Mouse (Mus musculus) midbrain, embryonic 15.5 days (tissue): Measurements from ENCODE around the gene Rnf151. TPM values are rescaled to one million over a fixed set of nuclear protein-coding genes. Genes with fewer than 3 reads are reported as not detected.

Experiments used
- ATAC-seq: fragments of 200-750 bp; cut with Nextera tagmentation; replicated peaks from 2 replicates; pipeline ENCODE4 v1.8.0; 2017; ENCODE audit warnings: moderate TSS enrichment
- H3K27ac ChIP-seq: fragments of 300-500 bp; sonication (generic); 2 replicates; pipeline ENCODE4 v1.5.1; 2015; ENCODE audit warnings: mild to moderate bottlenecking, inconsistent platforms
- H3K27me3 ChIP-seq: fragments of 300-500 bp; sonication (generic); replicated peaks from 2 replicates; pipeline ENCODE4 v1.6.1; 2015; ENCODE audit warnings: inconsistent platforms
- H3K36me3 ChIP-seq: fragments of 300-500 bp; sonication (generic); replicated peaks from 2 replicates; pipeline ENCODE4 v1.6.1; 2015; ENCODE audit warnings: inconsistent platforms
- H3K4me1 ChIP-seq: fragments of 300-500 bp; sonication (generic); 2 replicates; pipeline ENCODE4 v1.6.1; 2015; ENCODE audit warnings: inconsistent platforms
- H3K4me2 ChIP-seq: fragments of 300-500 bp; sonication (generic); 2 replicates; pipeline ENCODE4 v1.6.1; 2015; ENCODE audit warnings: inconsistent platforms, mild to moderate bottlenecking, moderate library complexity
- H3K4me3 ChIP-seq: fragments of 300-500 bp; sonication (generic); 2 replicates; pipeline ENCODE4 v1.5.1; 2015; ENCODE audit warnings: mild to moderate bottlenecking, inconsistent platforms
- H3K9ac ChIP-seq: fragments of 300-500 bp; sonication (generic); 2 replicates; pipeline ENCODE4 v1.6.1; 2015; ENCODE audit warnings: mild to moderate bottlenecking, inconsistent platforms
- H3K9me3 ChIP-seq: fragments of 300-500 bp; sonication (generic); 2 replicates; pipeline ENCODE4 v1.6.1; 2016; ENCODE audit warnings: inconsistent platforms
- WGBS: fragments of 180-500 bp; shearing (Covaris S2); methylation state at CpG from one replicate; pipeline ENCODE4 v1.1.7; 2015; ENCODE audit warnings: mixed read lengths; 5-methylcytosine and 5-hydroxymethylcytosine counted together
- polyA plus RNA-seq: library from polyadenylated mRNA; unstranded; fragments of >200 nt; fragmentation: Nextera tagmentation; extraction: Ambion mirVana; gene quantifications from 2 replicates; pipeline ENCODE4 v1.2.1, GENCODE M21; 2015

Rnf151 gene
- not detected in 2 replicates for polyA plus RNA-seq

DNA sequence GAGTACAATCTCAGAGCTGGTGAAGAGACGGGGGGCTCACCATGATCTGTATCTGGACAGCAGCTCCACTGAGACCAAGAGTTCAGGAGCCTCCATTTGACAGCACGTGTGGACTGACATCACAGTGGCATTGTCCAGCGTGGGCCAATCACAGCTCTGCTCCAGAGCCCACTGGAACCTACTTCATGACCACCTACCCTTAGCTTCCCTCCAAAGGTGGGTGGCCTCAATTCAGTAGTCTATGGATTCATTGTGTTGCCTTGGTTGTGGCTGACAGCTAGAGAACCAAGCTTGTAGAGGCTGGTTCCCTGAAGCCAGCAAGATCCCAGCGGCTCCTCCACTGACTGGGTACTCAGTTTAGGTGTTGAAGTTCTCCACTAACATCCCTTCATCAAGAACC is at the start of gene Rnf151, which contains the start of gene Rps2:
Rnf151 (minus strand) TSS at position 121 of the 400 bp plus-strand sequence.
Rps2 (plus strand) TSS at position 174 of the 400 bp plus-strand sequence.
- Histone ChIP-seq H3K36me3 (peaks cover 10% of the 10 kb centered on the region), H3K9ac (no peak within 1 kb of the TSS), H3K4me1 (peaks cover 28% of the 10 kb centered on the region), H3K4me3 (peak within 1 kb of the TSS; percentile 77), H3K27ac (no peak within 1 kb of the TSS), H3K9me3 (no peaks in the 10 kb centered on the region), H3K27me3 (no peaks in the 10 kb centered on the region), H3K4me2 (peak within 1 kb of the TSS; percentile 72)
- no peak for ATAC-seq
- 77% methylated on average over 4 of the region's 4 CpGs for WGBS

DNA sequence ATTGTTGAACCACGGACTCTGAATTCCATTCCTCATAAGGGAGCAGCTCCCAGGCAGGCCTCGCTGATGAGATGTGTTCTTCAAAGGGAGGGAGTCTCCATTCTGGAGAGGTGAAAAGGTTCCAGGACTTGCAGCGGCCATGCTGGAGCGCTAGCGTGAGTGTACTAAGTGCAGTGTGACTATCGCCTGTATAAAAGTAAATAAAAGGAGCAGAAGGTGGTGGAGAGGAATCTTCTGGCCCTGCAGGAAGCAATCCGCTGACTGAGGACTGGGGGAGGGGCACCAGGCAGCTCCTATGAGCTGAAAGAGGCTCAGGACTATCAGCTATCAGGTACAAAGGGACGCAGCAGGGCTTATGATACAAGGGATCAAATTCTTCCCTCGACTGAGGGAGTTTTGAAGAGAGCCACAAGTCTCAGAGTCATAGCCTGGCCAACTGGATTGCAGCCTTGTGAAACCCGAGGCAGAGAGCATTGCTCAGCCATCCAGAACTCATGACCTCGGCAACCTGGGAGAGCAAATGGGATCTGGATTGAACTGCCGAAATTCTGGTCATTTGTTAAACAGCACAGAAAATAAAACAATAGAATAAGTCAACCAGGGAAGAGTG is 48.5 kb upstream of the Rnf151 start:
- no peaks in the 10 kb centered on the region; the same call in 1 of the 2 replicates for H3K4me1 ChIP-seq
- no peak overlapping the region for H3K4me3 ChIP-seq
- H3K27ac ChIP-seq = no peak overlapping the region
- 18% methylated on average over 12 of the region's 12 CpGs for WGBS
- no peak for ATAC-seq
- H3K9ac ChIP-seq = no peak overlapping the region
- no peaks in the 10 kb centered on the region for H3K9me3 ChIP-seq
- no peaks in the 10 kb centered on the region for H3K27me3 ChIP-seq
- H3K36me3 ChIP-seq = no peaks in the 10 kb centered on the region
- H3K4me2 ChIP-seq = no peak overlapping the region

DNA sequence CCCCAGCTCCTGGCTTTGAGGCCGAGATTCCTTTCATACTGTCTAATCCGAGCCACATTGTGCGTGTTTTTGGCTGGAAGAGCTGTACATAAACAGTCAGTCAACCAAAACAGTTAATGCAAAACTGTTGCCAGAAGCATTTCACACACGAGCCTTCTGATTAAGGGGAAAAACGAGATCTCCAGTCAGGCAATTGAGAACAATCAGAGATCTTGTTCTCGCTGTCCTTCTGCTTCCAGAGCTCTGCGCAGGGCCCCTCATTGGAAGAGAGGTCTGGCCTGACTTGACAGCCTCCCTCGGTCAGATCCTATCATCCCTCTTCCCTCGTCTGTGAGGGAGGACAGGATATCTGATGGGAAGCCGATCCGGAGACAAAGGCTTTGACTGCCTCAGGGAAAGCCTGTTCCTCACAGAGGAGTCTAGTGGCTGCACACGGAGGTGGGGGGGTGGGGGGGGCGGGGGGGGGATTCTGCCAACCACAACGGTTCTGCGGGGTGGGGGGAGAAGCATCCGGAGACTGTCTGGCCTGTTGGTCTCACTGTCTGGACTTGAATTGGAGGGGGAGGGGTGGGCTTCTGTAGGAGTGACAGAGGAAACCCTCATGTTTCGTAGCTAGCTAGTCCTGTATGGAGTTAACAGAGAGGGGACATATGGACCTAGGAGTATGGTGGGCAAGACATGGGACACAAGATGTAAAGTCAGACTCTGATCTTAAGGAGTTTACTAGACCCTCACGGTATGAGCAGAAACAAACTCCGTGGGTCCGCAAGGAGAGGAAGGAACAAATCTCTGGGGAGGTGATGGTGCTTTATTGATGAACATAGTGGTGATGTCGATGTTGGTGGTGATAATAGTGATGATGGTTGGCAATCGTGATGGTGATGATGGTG is 47.4 kb upstream of the Rnf151 start:
- WGBS = 45% methylated on average over 22 of the region's 22 CpGs
- Histone ChIP-seq H3K36me3 (no peaks in the 10 kb centered on the region), H3K27ac (no peak overlapping the region), H3K27me3 (no peaks in the 10 kb centered on the region), H3K9ac (no peak overlapping the region), H3K4me2 (no peak overlapping the region), H3K9me3 (no peaks in the 10 kb centered on the region), H3K4me3 (no peak overlapping the region), H3K4me1 (no peaks in the 10 kb centered on the region; the same call in 1 of the 2 replicates)
- ATAC-seq = no peak

DNA sequence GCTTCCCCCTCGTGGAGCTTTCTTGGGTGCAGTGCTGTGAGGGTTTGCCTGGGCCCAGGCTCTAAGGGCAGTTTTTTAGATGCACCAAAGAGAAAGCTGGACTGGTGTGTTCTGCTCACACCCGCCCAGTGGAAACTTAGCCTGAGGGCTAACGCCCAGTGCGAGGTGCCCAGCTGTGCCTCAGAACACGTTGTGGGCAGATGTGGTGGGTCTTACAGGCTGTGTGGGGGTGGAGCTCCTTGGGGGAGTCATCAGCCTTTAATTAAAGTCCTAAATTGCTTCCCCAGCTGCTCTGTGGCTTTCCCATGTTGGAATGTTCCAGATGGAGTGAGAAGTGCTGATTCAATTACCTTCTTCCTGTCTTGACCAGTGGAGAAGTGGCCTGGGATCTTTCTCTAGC is 43.3 kb upstream of the Rnf151 start:
- H3K27me3 ChIP-seq = peaks cover 3% of the 10 kb centered on the region; the same call in 1 of the 2 replicates
- H3K27ac ChIP-seq = no peak overlapping the region
- H3K4me2 ChIP-seq = no peak overlapping the region
- no peak overlapping the region for H3K9ac ChIP-seq
- H3K36me3 ChIP-seq = no peaks in the 10 kb centered on the region
- H3K4me1 ChIP-seq = no peaks in the 10 kb centered on the region; the same call in 1 of the 2 replicates
- no peak overlapping the region for H3K4me3 ChIP-seq
- WGBS = 54% methylated on average over 5 of the region's 5 CpGs
- ATAC-seq = no peak
- H3K9me3 ChIP-seq = no peaks in the 10 kb centered on the region

DNA sequence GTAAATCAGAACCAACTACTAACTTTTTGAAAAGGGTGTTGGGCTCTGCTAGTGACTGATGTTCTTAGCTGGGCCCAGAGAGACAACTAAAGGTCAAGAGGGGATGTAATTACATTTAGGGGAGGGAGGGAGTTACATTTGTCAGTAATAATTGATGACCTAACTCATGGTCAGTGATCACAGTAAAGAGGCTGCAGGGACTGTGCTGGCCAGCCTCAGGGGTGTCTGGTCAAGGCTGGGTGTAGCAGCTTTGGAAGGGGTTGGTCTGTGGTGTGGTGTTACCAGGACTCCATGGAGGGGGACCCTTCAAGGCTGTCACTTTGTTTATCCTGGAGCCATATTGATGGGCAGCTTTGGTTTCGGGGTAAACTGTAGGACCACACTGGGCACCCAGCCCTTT is 39.5 kb upstream of the Rnf151 start:
- 94% methylated on average over 1 of the region's 1 CpGs for WGBS

DNA sequence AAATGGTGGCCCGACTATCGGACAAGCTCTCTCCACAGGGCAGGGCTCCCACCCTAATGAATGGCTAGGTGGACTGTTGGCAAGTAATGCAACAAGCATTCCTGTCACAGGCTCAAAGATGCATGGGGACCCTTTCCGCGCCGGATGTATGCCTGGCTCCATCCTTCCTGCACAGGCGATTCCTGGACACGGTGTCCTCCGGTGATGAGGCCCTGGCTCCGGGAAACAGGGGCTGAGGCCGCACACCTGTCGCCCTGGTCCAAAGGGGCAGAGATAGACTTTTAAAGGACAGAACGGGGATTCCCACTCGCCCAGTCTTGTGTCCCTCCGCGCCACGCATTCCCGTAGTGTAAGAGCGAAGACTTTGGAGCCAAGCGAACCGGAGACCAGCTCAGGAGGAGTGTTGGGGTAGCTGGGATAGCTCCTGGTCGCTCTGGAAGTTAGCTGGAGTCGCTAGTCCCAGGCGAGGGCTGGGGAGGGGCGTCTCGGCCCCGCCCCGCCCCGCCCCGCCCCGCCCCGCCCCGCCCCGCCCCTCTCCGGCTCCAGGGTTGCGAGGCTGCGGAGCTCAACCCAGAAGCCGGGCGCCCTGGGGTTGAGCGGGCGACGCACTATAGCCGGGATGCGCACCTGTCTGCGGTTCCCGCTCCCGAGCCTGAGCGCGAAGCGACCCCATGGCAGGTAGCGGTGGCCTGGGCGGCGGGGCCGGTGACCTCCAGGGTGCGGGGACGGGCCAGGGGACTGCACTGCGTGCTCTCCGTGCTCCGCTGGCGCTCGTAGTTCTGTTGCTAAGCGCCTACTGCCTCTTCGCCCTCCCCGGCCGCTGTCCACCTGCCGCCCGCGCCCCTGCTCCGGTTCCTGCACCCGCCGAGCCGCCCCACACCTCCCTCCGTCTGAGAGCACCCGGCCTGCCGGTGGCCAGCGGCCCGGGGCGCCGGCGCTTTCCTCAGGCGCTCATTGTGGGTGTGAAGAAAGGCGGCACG is 34.8 kb upstream of the Rnf151 start, which contains the start of gene Hs3st6:
Hs3st6 (plus strand) TSS at position 574 of the 980 bp plus-strand sequence.
- H3K9ac ChIP-seq = 0 out of 2 replicates have a peak within 1 kb of the TSS, but pooled peaks have one; percentile 6
- H3K27me3 ChIP-seq = peaks cover 69% of the 10 kb centered on the region

More for the DNA sequence above, 39.5 kb upstream of the Rnf151 start:
- Histone ChIP-seq H3K27ac (no peak overlapping the region), H3K4me3 (no peak overlapping the region), H3K36me3 (no peaks in the 10 kb centered on the region), H3K9ac (no peak overlapping the region), H3K4me2 (no peak overlapping the region), H3K4me1 (peaks cover 10% of the 10 kb centered on the region), H3K9me3 (no peaks in the 10 kb centered on the region), H3K27me3 (peaks cover 40% of the 10 kb centered on the region)
- no peak for ATAC-seq

DNA sequence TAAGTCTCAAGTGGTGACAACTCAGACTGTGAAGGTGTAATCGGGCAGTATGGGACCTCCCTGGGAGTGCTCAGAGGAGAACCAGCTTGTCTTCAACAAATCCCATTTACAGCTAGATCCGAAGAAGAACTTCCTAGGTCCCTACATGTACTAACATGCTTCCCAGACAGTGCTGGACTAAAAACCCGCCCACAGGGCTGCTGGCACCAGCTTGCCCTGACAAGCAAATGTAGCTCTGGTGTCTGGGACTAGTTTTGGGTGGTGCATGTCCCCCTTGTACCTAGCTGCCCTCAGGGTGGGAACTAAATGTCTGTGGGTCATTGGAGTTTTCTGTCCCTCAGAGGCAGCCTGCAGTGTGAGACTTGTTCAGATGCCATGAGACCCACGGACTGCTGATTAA is 33.7 kb upstream of the Rnf151 start:
- no peak overlapping the region for H3K27ac ChIP-seq
- no peak overlapping the region for H3K4me3 ChIP-seq
- no peak for ATAC-seq
- H3K36me3 ChIP-seq = no peaks in the 10 kb centered on the region
- no peak overlapping the region for H3K9ac ChIP-seq
- peaks cover 13% of the 10 kb centered on the region for H3K4me1 ChIP-seq
- no peak overlapping the region for H3K4me2 ChIP-seq
- no peaks in the 10 kb centered on the region for H3K9me3 ChIP-seq
- H3K27me3 ChIP-seq = peaks cover 69% of the 10 kb centered on the region
- WGBS = 27% methylated on average over 4 of the region's 4 CpGs

More for the DNA sequence above, 34.8 kb upstream of the Rnf151 start, which contains the start of gene Hs3st6:
- WGBS = under 1% methylated on average over 70 of the region's 82 CpGs
- Histone ChIP-seq H3K4me1 (peaks cover 13% of the 10 kb centered on the region), H3K4me3 (peak within 1 kb of the TSS; percentile 39), H3K9me3 (no peaks in the 10 kb centered on the region), H3K36me3 (no peaks in the 10 kb centered on the region), H3K4me2 (peak within 1 kb of the TSS; percentile 78), H3K27ac (no peak within 1 kb of the TSS)
- 0 out of 2 replicates have a peak, but pooled peaks have one; percentile 27 for ATAC-seq

DNA sequence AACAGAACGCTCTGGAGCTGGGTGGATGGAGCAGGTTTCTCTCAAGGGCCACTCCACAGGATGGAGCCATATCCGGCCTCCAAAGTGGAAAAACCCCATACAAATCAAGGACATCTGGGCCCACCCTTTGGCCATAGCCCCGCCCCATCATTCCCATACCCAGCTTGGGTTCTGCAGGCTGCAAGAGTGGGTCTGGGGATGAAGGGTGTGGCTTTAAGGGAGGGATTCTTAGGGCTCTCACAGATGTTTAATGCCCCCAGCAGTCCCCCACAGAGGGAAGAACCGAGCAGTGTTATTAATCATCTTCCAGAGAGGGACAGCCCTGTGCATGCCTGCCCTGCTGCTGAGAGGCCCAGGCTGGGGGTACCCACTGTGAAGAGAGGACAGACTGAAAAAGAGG is 29.1 kb upstream of the Rnf151 start:
- Histone ChIP-seq H3K36me3 (no peaks in the 10 kb centered on the region), H3K27me3 (peaks cover 25% of the 10 kb centered on the region), H3K27ac (no peak overlapping the region), H3K9ac (no peak overlapping the region), H3K4me1 (no peaks in the 10 kb centered on the region), H3K4me2 (no peak overlapping the region), H3K9me3 (no peaks in the 10 kb centered on the region), H3K4me3 (no peak overlapping the region)
- 47% methylated on average over 4 of the region's 4 CpGs for WGBS
- ATAC-seq = no peak

DNA sequence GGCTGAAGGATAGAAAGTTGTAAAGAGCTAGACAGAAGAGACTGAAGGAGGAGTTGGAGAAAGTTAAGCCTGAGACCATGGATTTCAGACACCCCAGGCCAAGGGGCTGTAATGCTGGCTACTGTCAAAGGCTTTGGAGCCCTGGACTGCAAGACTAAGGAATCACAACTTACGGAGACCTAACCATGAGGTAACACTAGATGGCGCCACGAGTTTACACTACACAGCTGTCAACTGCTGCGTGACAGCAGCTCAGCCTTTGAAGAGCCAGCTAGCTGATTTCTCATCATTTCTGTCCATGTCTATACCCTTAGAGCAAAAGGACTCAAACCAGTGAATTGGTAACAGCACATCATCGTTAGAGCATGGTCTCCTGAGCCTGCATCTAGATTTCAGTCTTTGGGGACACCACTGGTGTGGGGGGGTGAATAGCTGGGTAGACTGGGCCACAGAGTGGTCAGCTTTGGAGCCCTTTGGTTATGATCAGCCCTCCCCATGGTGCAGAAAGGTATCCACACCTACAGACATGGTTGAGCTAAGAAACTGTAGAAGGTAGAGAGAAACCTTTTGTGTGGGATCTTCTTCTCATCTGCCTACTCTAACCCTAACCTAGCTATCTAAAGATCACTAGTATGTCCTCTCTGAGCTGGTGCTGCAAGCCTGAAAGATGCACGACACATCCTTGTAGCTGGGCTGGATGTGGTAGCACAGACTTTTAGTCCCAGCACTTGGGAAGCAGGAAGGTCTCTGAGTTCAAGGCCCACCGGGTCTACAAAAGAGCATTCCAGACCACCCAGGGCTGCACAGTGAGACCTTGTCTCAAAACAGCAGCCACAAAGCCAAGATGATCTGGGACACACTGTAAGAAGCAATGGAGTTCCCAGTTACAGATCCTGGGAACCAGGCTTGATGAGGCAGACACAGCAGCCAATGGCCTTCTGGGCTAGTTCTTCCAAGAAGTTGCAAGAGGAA is 27.9 kb upstream of the Rnf151 start:
- peak; percentile 79 for ATAC-seq
- H3K36me3 ChIP-seq = no peaks in the 10 kb centered on the region
- no peaks in the 10 kb centered on the region for H3K4me1 ChIP-seq
- no peaks in the 10 kb centered on the region for H3K9me3 ChIP-seq
- no peak overlapping the region for H3K27ac ChIP-seq
- peaks cover 15% of the 10 kb centered on the region for H3K27me3 ChIP-seq
- no peak overlapping the region for H3K4me2 ChIP-seq
- H3K4me3 ChIP-seq = no peak overlapping the region
- 19% methylated on average over 7 of the region's 7 CpGs for WGBS
- no peak overlapping the region for H3K9ac ChIP-seq

DNA sequence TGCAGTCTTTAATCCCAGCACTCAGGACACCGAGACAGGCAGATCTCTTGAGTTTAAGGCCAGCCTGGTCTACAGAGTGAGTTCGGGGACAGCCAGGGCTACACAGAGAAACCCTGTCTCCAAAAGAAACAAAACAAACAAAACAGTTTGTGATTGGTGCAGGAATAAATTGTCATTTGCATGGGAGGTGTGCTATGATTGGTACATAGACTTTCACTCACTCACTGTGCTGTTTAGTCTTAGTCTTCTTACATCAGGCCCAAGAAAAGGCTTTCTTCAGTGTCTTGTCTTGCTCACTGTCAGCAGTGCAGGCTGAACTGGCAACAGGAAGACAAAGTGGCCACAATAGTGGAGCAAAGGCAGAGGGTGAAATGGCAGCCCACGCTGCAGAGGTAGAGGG is 26.5 kb upstream of the Rnf151 start:
- Histone ChIP-seq H3K9me3 (no peaks in the 10 kb centered on the region), H3K36me3 (no peaks in the 10 kb centered on the region), H3K9ac (no peak overlapping the region), H3K4me1 (no peaks in the 10 kb centered on the region), H3K27ac (no peak overlapping the region), H3K27me3 (peaks cover 3% of the 10 kb centered on the region), H3K4me3 (no peak overlapping the region), H3K4me2 (no peak overlapping the region)
- 68% methylated on average over 3 of the region's 3 CpGs for WGBS
- ATAC-seq = no peak

DNA sequence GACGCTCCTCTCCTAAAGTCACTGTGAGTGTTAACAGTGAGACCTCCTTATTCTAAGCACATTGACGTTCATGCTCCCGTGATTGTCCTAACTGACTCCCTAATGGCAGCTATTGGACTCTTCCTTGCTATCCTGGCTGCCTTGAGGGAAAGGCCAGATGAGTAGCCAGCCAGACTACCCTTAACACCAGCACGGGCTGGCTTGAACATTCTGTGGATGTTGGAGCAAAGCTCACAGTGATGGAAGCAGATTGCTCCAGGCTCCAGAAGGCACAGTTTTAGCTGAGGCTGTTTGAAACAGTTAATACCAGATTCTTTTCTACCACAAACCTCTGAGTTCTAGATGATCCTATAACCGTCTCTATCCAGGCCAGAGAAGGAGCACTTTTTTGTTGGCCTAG is 26.0 kb upstream of the Rnf151 start:
- Histone ChIP-seq H3K36me3 (no peaks in the 10 kb centered on the region), H3K27me3 (peaks cover 3% of the 10 kb centered on the region), H3K4me1 (no peaks in the 10 kb centered on the region), H3K9ac (no peak overlapping the region), H3K4me3 (no peak overlapping the region), H3K4me2 (no peak overlapping the region), H3K27ac (no peak overlapping the region), H3K9me3 (no peaks in the 10 kb centered on the region)
- ATAC-seq = no peak
- 76% methylated on average over 5 of the region's 5 CpGs for WGBS
